In genomic region chr9:70209296-70210049, GRCm38 (mm10) we compare ENCODE assay signal across 9 mouse cellular contexts. TPM values are rescaled to one million over a fixed set of nuclear protein-coding genes. Genes with fewer than 3 reads are reported as not detected.
DNase-seq lines count a peak whose midpoint lies in the region; ATAC-seq and TF ChIP-seq lines count a peak whose summit lies in the region.
"Had no signal": no experiment of that assay in that cellular context is flagged by ENCODE, and none has a peak within 500 bp of the region (broad histone marks: within the 10 kb centered on the region; RNA-seq: fewer than 3 reads in every experiment).

No protein-coding gene starts in this region.

- H3K4me2 ChIP-seq in lung, embryonic 14.5 days = peak overlapping the region; percentile 98
- no peak overlapping the region for H3K4me2 ChIP-seq in forebrain, embryonic 11.5 days (ENCODE audit: low read depth, low read length, severe bottlenecking)

- peaks cover 6% of the 10 kb centered on the region; the same call in 1 of the 2 replicates for H3K4me1 ChIP-seq in lung, embryonic 14.5 days (ENCODE audit: insufficient read depth)
- H3K4me1 ChIP-seq in forebrain, embryonic 11.5 days (replicated peaks; ENCODE audit: control insufficient read depth, insufficient read depth, low read length) = peaks cover 4% of the 10 kb centered on the region; the same call in 1 of the 2 replicates

- peak; percentile 23 for DNase-seq in ovary, postnatal 36 days (ENCODE audit: low spot score)
- no peak for DNase-seq in ovary, postnatal 10 days (ENCODE audit: low spot score)
- DNase-seq in cerebellum, postnatal 36 days = peak; percentile 20 to 42
- peak; percentile 15 to 18 for DNase-seq in heart, postnatal 14 days
- DNase-seq in lung, embryonic 14.5 days = peak; percentile 42
- DNase-seq in thymus, postnatal 0 days (ENCODE audit: low spot score) = no peak
- no peak for DNase-seq in layer of hippocampus, postnatal 14 days (ENCODE audit: low spot score in 2 of 2)
- no peak for DNase-seq in forebrain, embryonic 11.5 days (ENCODE audit: low spot score)

- H3K4me3 ChIP-seq in lung, embryonic 14.5 days (ENCODE audit: low read depth, low read length) = peak overlapping the region; percentile 74; the same call in 1 of the 2 replicates
- no peak overlapping the region for H3K4me3 ChIP-seq in forebrain, embryonic 11.5 days (ENCODE audit: low read depth, low read length)
- H3K4me3 ChIP-seq: erythroblast, embryonic 14.5 days had no signal

- intact Hi-C loops in heart, postnatal 14 days (cut with DNase I) = loop anchor here (5.0 to 10.0 kb wide), 4 partner anchors 53 to 295 kb away; partner anchors contain the start of genes Fam81a and Rnf111

- no peaks in the 10 kb centered on the region for H3K27me3 ChIP-seq in lung, embryonic 14.5 days (ENCODE audit: insufficient read depth, low read length)
- peaks cover 2% of the 10 kb centered on the region; the same call in 1 of the 2 replicates for H3K27me3 ChIP-seq in forebrain, embryonic 11.5 days (ENCODE audit: control insufficient read depth, insufficient read depth, low read length)

- no peak overlapping the region for H3K9ac ChIP-seq in lung, embryonic 14.5 days
- no peak overlapping the region for H3K9ac ChIP-seq in forebrain, embryonic 11.5 days (ENCODE audit: low read length)

- no peak overlapping the region for H3K27ac ChIP-seq in lung, embryonic 14.5 days (ENCODE audit: low read depth)
- no peak overlapping the region for H3K27ac ChIP-seq in forebrain, embryonic 11.5 days (ENCODE audit: low read depth, low read length)

- H3K9me3 ChIP-seq in lung, embryonic 14.5 days (ENCODE audit: low read depth, low read length) = no peaks in the 10 kb centered on the region
- H3K9me3 ChIP-seq in forebrain, embryonic 11.5 days (ENCODE audit: control insufficient read depth, low read length) = no peaks in the 10 kb centered on the region

- ATAC-seq in lung, embryonic 14.5 days (ENCODE audit: insufficient read depth) = no peak
- ATAC-seq in forebrain, embryonic 11.5 days (replicated peaks; ENCODE audit: low FRiP score) = no peak

- no peaks in the 10 kb centered on the region for H3K36me3 ChIP-seq in lung, embryonic 14.5 days (ENCODE audit: insufficient read depth)
- no peaks in the 10 kb centered on the region for H3K36me3 ChIP-seq in forebrain, embryonic 11.5 days (ENCODE audit: control insufficient read depth, insufficient read depth, low read length)

- no peak for TF ChIP-seq CTCF in lung, embryonic 14.5 days (IDR thresholded peaks at IDR 0.05; ENCODE audit: low read depth)

- 61% methylated on average over 8 of the region's 8 CpGs for WGBS in lung, embryonic 14.5 days
- 83% methylated on average over 8 of the region's 8 CpGs for WGBS in forebrain, embryonic 11.5 days

RNA-seq across cellular contexts. Expression of gene Myo1e, which starts 2.3 kb away (rescaled TPM):
- total RNA-seq in heart, postnatal 14 days (2021) = 10 to 100 TPM; 14.6 to 17.6 TPM
- polyA plus RNA-seq in lung, embryonic 14.5 days (2014; fragmentation: Nextera tagmentation; extraction: Ambion mirVana) = 27.6 and 31.4 TPM in 2 replicates
- polyA plus RNA-seq in thymus, postnatal 0 days (2015; fragmentation: Nextera tagmentation; extraction: Ambion mirVana) = 5.5 and 6.1 TPM in 2 replicates
- 10 to 100 TPM in 1 of 2 experiments, 1 to 10 TPM in 1; 9.5 to 11.1 TPM for total RNA-seq in layer of hippocampus, postnatal 14 days (2021)
- polyA plus RNA-seq in forebrain, embryonic 11.5 days (2014; fragmentation: Nextera tagmentation; extraction: Ambion mirVana) = 10.5 and 11.1 TPM in 2 replicates

Comparison
In these comparisons a context has a peak if more than half of its experiments do, and no peak if none do; other contexts are left out.
1. DNase-seq: peak in ovary, postnatal 36 days (single experiment), cerebellum, postnatal 36 days (2 of 2), heart, postnatal 14 days (2 of 2) and lung, embryonic 14.5 days (single experiment); none in ovary, postnatal 10 days (single experiment), thymus, postnatal 0 days (single experiment), layer of hippocampus, postnatal 14 days (0 of 2) and forebrain, embryonic 11.5 days (single experiment).